Mouse (Mus musculus) liver, embryonic 12.5 days (tissue): ENCODE measurements around the gene C87436. TPM values are rescaled to one million over a fixed set of nuclear protein-coding genes. Genes with fewer than 3 reads are reported as not detected.

Source experiments
- polyA plus RNA-seq: library from polyadenylated mRNA; unstranded; fragments of >200 nt; fragmentation: Nextera tagmentation; extraction: Ambion mirVana; gene quantifications from 2 replicates; pipeline ENCODE4 v1.2.1, GENCODE M21; 2016

C87436 gene
- polyA plus RNA-seq, 1 experiment from 2014 or later: 18.8 TPM

Other genes with a start within 250 kb of the C87436 start
- 1.4 and 2.1 TPM in 2 replicates for gene Tgfa, start 243.2 kb upstream of the C87436 start, polyA plus RNA-seq
- 104 and 111 TPM in 2 replicates for gene Fam136a, start 72.7 kb upstream of the C87436 start, polyA plus RNA-seq
- 493 and 510 TPM in 2 replicates for gene Snrpg, start 67.1 kb upstream of the C87436 start, polyA plus RNA-seq
- gene Pcyox1, start 41.2 kb upstream of the C87436 start, polyA plus RNA-seq: 41.5 and 45.9 TPM in 2 replicates
- gene Tia1, start 34.2 kb upstream of the C87436 start, polyA plus RNA-seq: 45.2 and 46.2 TPM in 2 replicates
- not detected in 2 replicates for gene Gm44790, start 11.7 kb upstream of the C87436 start, polyA plus RNA-seq
- 465 and 466 TPM in 2 replicates for gene Pcbp1, start 87.9 kb downstream of the C87436 start, polyA plus RNA-seq
- gene Asprv1, start 189.8 kb downstream of the C87436 start, polyA plus RNA-seq: 0.13 TPM in 2 replicates
- gene Mxd1, start 230.8 kb downstream of the C87436 start, polyA plus RNA-seq: 35.1 and 39.7 TPM in 2 replicates
- gene Snrnp27, start 246.1 kb downstream of the C87436 start, polyA plus RNA-seq: 82.0 and 85.1 TPM in 2 replicates